Mouse (Mus musculus): ENCODE measurements around the gene Suco. TPM values are rescaled to one million over a fixed set of nuclear protein-coding genes. Genes with fewer than 3 reads are reported as not detected.

Suco gene
- polyA plus RNA-seq, 1 experiment from 2014 or later = 32.3 TPM

DNA sequence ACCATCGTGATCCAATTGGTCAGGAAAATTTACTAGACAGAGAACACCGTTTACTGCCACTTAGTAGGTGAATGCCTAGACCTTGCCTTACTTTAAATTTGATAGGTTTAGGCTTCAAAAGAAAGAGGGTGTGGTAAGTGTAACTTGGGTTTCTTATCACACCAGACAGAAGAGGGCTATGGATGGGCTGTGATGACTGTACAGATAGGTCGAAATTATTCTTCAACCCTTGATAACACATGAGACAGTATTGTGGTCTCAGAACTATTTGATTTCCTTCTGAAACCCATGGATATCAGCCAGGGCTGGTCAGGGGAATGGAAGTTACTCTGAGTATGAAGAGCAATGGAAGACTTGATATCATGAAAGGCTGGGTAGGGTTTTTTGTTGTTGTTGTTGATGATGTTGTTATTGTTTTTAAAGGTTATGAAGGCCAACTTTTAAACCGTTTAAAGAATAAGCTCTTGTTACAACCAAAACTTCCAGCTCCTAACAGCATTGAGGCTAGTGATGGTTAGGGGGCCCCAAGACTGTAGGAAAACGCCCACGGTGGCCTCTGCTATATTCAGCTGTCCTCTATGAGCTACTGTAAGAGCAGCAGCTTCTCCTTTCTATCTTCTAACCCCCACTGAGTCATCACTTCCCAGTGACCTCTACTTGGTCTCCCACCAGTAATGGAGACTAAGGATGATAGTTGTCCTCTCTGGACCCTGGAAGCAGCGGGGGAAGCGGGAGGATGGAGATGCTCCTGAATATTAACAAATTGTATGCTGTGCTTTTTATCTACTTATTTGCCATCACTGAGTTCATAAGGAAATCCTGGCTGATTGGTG, 84.4 kb downstream of the Suco start:
- Histone ChIP-seq H3K9ac (ENCODE audit: low read length) (no peak overlapping the region), H3K4me1 (ENCODE audit: control insufficient read depth, insufficient read depth, low read length) (no peaks in the 10 kb centered on the region), H3K27ac (replicated peaks; ENCODE audit: low read depth, low read length) (no peak overlapping the region), H3K9me3 (ENCODE audit: control insufficient read depth, low read length) (no peaks in the 10 kb centered on the region), H3K36me3 (ENCODE audit: control insufficient read depth, insufficient read depth, low read length) (no peaks in the 10 kb centered on the region), H3K4me3 (ENCODE audit: low read depth, low read length) (no peak overlapping the region), H3K4me2 (ENCODE audit: low read depth, severe bottlenecking) (no peak overlapping the region), H3K27me3 (ENCODE audit: control insufficient read depth, insufficient read depth, low read length) (no peaks in the 10 kb centered on the region)
- WGBS = 89% methylated on average over 8 of the region's 8 CpGs
- DNase-seq (ENCODE audit: low spot score) (no peak), ATAC-seq (ENCODE audit: insufficient number of reproducible peaks, low FRiP score, low TSS enrichment, low read depth) (no peak)

DNA sequence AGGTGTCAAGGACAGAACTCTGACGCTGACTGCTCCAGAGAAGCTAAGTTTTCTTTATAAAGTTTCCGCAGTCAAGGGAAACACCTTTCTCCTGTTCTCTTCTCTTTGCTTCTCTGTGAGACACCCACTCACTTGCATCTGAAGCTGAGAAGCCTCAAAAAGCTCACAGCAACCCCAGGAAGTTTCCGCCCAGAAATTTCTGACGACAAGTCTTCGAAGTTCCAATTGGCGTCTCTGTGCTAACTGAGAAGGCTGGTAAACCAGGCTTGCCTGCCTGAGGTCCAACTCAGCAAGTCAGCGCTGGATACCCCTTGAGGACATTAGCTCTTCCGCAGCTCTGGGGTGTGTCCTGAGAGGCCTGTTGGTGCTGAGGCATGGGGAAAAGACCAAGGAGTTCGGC, 88.1 kb downstream of the Suco start, which contains the start of gene Fasl:
TSS of gene Fasl (minus strand) at position 157 of the 400 bp plus-strand sequence.
- Histone ChIP-seq H3K4me2 (ENCODE audit: low read depth, severe bottlenecking) (no peak within 1 kb of the TSS), H3K4me1 (ENCODE audit: control insufficient read depth, insufficient read depth, low read length) (no peaks in the 10 kb centered on the region), H3K36me3 (ENCODE audit: control insufficient read depth, insufficient read depth, low read length) (no peaks in the 10 kb centered on the region), H3K27ac (replicated peaks; ENCODE audit: low read depth, low read length) (no peak within 1 kb of the TSS), H3K9me3 (ENCODE audit: control insufficient read depth, low read length) (no peaks in the 10 kb centered on the region), H3K4me3 (ENCODE audit: low read depth, low read length) (no peak within 1 kb of the TSS), H3K9ac (ENCODE audit: low read length) (no peak within 1 kb of the TSS), H3K27me3 (ENCODE audit: control insufficient read depth, insufficient read depth, low read length) (no peaks in the 10 kb centered on the region)
- DNase-seq (ENCODE audit: low spot score) (no peak), ATAC-seq (ENCODE audit: insufficient number of reproducible peaks, low FRiP score, low TSS enrichment, low read depth) (no peak)
- 72% methylated on average over 9 of the region's 9 CpGs for WGBS

- H3K4me3 ChIP-seq (ENCODE audit: low read depth, low read length) = no peak overlapping the region
- ATAC-seq (ENCODE audit: insufficient number of reproducible peaks, low FRiP score, low TSS enrichment, low read depth) (no peak), DNase-seq (ENCODE audit: low spot score) (no peak)
- no peaks in the 10 kb centered on the region for H3K4me1 ChIP-seq (ENCODE audit: control insufficient read depth, insufficient read depth, low read length)
- no peak overlapping the region for H3K27ac ChIP-seq (replicated peaks; ENCODE audit: low read depth, low read length)
- H3K9ac ChIP-seq (ENCODE audit: low read length) = no peak overlapping the region
- H3K4me2 ChIP-seq (ENCODE audit: low read depth, severe bottlenecking) = no peak overlapping the region
- no peaks in the 10 kb centered on the region for H3K36me3 ChIP-seq (ENCODE audit: control insufficient read depth, insufficient read depth, low read length)
- WGBS = 78% methylated on average over 2 of the region's 2 CpGs
- H3K9me3 ChIP-seq (ENCODE audit: control insufficient read depth, low read length) = no peaks in the 10 kb centered on the region
- H3K27me3 ChIP-seq (ENCODE audit: control insufficient read depth, insufficient read depth, low read length) = no peaks in the 10 kb centered on the region
Measured at GRCm38 (mm10) chr1:161782725-161783124, 93.8 kb downstream of the Suco start.

DNA sequence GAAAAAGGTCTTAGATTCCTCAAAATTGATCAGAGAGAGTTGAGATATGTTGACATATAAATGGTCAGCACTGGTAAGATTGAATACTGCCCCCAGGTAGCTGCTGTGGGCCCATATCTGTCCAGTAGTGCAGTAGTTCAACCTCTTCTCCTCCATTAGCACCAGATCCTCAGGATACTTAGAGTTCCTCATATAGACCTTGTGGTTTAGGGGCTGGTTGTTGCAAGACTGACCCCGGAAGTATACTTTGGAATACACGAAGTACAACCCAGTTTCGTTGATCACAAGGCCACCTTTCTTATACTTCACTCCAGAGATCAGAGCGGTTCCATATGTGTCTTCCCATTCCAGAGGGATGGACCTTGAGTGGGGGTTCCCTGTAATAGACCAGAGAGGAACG, 94.9 kb downstream of the Suco start:
- H3K36me3 ChIP-seq (ENCODE audit: control insufficient read depth, insufficient read depth, low read length) = no peaks in the 10 kb centered on the region
- DNase-seq (ENCODE audit: low spot score) = no peak
- no peaks in the 10 kb centered on the region for H3K9me3 ChIP-seq (ENCODE audit: control insufficient read depth, low read length)
- no peaks in the 10 kb centered on the region for H3K27me3 ChIP-seq (ENCODE audit: control insufficient read depth, insufficient read depth, low read length)
- H3K27ac ChIP-seq (replicated peaks; ENCODE audit: low read depth, low read length) = no peak overlapping the region
- no peak overlapping the region for H3K4me2 ChIP-seq (ENCODE audit: low read depth, severe bottlenecking)
- no peak for ATAC-seq (ENCODE audit: insufficient number of reproducible peaks, low FRiP score, low TSS enrichment, low read depth)
- WGBS = 89% methylated on average over 5 of the region's 5 CpGs
- no peaks in the 10 kb centered on the region for H3K4me1 ChIP-seq (ENCODE audit: control insufficient read depth, insufficient read depth, low read length)
- H3K4me3 ChIP-seq (ENCODE audit: low read depth, low read length) = no peak overlapping the region
- no peak overlapping the region for H3K9ac ChIP-seq (ENCODE audit: low read length)

DNA sequence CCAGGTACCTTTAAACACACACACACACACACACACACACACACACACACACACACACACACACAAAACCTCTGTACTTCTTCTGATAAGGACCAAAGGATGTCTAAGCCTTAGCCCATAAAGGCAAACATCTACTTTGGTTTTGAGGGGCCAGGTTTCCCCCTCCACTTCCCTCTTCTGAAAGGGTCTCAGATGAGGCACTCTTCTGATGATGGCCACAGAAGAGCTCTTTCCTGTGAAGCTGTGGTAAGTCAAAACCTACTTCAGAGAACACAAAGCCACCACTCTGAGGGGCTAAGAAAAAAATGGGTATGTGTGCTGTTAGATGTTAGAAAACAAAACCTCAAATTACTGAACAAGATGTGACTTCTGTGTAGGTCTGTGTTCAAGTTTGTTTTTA, 97.4 kb downstream of the Suco start:
- no peaks in the 10 kb centered on the region for H3K4me1 ChIP-seq (ENCODE audit: control insufficient read depth, insufficient read depth, low read length)
- H3K36me3 ChIP-seq (ENCODE audit: control insufficient read depth, insufficient read depth, low read length) = no peaks in the 10 kb centered on the region
- DNase-seq (ENCODE audit: low spot score) (no peak), ATAC-seq (ENCODE audit: insufficient number of reproducible peaks, low FRiP score, low TSS enrichment, low read depth) (no peak)
- H3K9me3 ChIP-seq (ENCODE audit: control insufficient read depth, low read length) = no peaks in the 10 kb centered on the region
- H3K27ac ChIP-seq (replicated peaks; ENCODE audit: low read depth, low read length) = no peak overlapping the region
- no peak overlapping the region for H3K4me3 ChIP-seq (ENCODE audit: low read depth, low read length)
- no peaks in the 10 kb centered on the region for H3K27me3 ChIP-seq (ENCODE audit: control insufficient read depth, insufficient read depth, low read length)
- no peak overlapping the region for H3K9ac ChIP-seq (ENCODE audit: low read length)
- no peak overlapping the region for H3K4me2 ChIP-seq (ENCODE audit: low read depth, severe bottlenecking)

DNA sequence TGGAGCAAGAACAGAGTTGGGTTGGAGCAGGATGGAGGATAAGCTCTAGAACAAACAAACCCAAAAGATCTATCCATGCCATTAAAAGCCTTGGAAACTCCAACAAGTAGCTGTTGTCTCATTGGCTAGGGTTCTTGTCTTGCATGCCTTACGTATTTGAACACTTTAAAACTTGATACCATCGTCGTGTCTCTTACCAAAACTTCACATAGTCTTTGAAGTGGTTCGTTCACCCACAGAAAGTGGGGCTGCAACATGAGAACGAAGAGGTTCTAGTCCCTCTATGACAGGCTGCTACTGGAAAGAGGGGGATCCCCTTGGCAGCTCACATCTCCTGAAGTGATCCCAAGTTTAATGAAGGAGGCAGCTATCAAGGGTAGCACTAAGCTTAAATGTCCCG, 101.3 kb downstream of the Suco start:
- H3K9me3 ChIP-seq (ENCODE audit: control insufficient read depth, low read length) = no peaks in the 10 kb centered on the region
- 85% methylated on average over 6 of the region's 6 CpGs for WGBS

DNA sequence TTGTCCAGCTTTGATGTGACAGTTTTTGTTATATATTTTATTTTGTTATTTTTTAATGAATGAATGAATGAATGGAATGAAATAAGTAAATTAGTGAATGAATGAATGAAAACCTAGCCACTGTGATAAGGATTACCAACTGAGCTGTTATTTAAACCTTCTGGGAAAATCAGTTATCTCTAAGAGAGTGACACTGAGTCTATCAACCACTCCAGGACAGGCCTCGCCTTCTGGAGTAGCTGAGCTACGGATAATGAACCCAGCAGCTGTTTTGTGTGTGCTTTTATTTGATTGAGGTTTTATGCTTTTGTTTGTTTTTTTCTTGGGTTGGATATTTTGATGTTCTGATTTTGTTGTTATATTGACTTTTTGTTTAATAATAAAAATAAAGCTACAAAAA, 105.2 kb downstream of the Suco start:
- Histone ChIP-seq H3K4me1 (ENCODE audit: control insufficient read depth, insufficient read depth, low read length) (no peaks in the 10 kb centered on the region), H3K9me3 (ENCODE audit: control insufficient read depth, low read length) (no peaks in the 10 kb centered on the region), H3K27ac (replicated peaks; ENCODE audit: low read depth, low read length) (no peak overlapping the region), H3K36me3 (ENCODE audit: control insufficient read depth, insufficient read depth, low read length) (no peaks in the 10 kb centered on the region), H3K27me3 (ENCODE audit: control insufficient read depth, insufficient read depth, low read length) (no peaks in the 10 kb centered on the region), H3K9ac (ENCODE audit: low read length) (no peak overlapping the region), H3K4me3 (ENCODE audit: low read depth, low read length) (no peak overlapping the region), H3K4me2 (ENCODE audit: low read depth, severe bottlenecking) (no peak overlapping the region)
- ATAC-seq (ENCODE audit: insufficient number of reproducible peaks, low FRiP score, low TSS enrichment, low read depth) (no peak), DNase-seq (ENCODE audit: low spot score) (no peak)
- 83% methylated on average over 2 of the region's 2 CpGs for WGBS

More for the DNA sequence above, 101.3 kb downstream of the Suco start:
- Histone ChIP-seq H3K4me3 (ENCODE audit: low read depth, low read length) (no peak overlapping the region), H3K4me2 (ENCODE audit: low read depth, severe bottlenecking) (no peak overlapping the region), H3K36me3 (ENCODE audit: control insufficient read depth, insufficient read depth, low read length) (no peaks in the 10 kb centered on the region), H3K4me1 (ENCODE audit: control insufficient read depth, insufficient read depth, low read length) (no peaks in the 10 kb centered on the region), H3K9ac (ENCODE audit: low read length) (no peak overlapping the region), H3K27me3 (ENCODE audit: control insufficient read depth, insufficient read depth, low read length) (no peaks in the 10 kb centered on the region), H3K27ac (replicated peaks; ENCODE audit: low read depth, low read length) (no peak overlapping the region)
- DNase-seq (ENCODE audit: low spot score) (no peak), ATAC-seq (ENCODE audit: insufficient number of reproducible peaks, low FRiP score, low TSS enrichment, low read depth) (no peak)

GRCm38 (mm10) chr1:161769329-161769728, 107.2 kb downstream of the Suco start:
- no peak for DNase-seq (ENCODE audit: low spot score)
- H3K36me3 ChIP-seq (ENCODE audit: control insufficient read depth, insufficient read depth, low read length) = no peaks in the 10 kb centered on the region

GRCm38 (mm10) chr1:161767101-161767524, 109.4 kb downstream of the Suco start:
- H3K9ac ChIP-seq (ENCODE audit: low read length) = no peak overlapping the region
- H3K4me1 ChIP-seq (ENCODE audit: control insufficient read depth, insufficient read depth, low read length) = no peaks in the 10 kb centered on the region
- H3K9me3 ChIP-seq (ENCODE audit: control insufficient read depth, low read length) = no peaks in the 10 kb centered on the region
- H3K4me3 ChIP-seq (ENCODE audit: low read depth, low read length) = no peak overlapping the region
- ATAC-seq (ENCODE audit: insufficient number of reproducible peaks, low FRiP score, low TSS enrichment, low read depth) (no peak), DNase-seq (ENCODE audit: low spot score) (no peak)
- H3K36me3 ChIP-seq (ENCODE audit: control insufficient read depth, insufficient read depth, low read length) = no peaks in the 10 kb centered on the region
- 63% methylated on average over 12 of the region's 12 CpGs for WGBS
- no peak overlapping the region for H3K27ac ChIP-seq (replicated peaks; ENCODE audit: low read depth, low read length)
- H3K4me2 ChIP-seq (ENCODE audit: low read depth, severe bottlenecking) = no peak overlapping the region
- H3K27me3 ChIP-seq (ENCODE audit: control insufficient read depth, insufficient read depth, low read length) = no peaks in the 10 kb centered on the region

More at GRCm38 (mm10) chr1:161769329-161769728, 107.2 kb downstream of the Suco start:
- ATAC-seq (ENCODE audit: insufficient number of reproducible peaks, low FRiP score, low TSS enrichment, low read depth) = no peak
- no peaks in the 10 kb centered on the region for H3K4me1 ChIP-seq (ENCODE audit: control insufficient read depth, insufficient read depth, low read length)
- H3K4me2 ChIP-seq (ENCODE audit: low read depth, severe bottlenecking) = no peak overlapping the region
- H3K9me3 ChIP-seq (ENCODE audit: control insufficient read depth, low read length) = no peaks in the 10 kb centered on the region
- H3K4me3 ChIP-seq (ENCODE audit: low read depth, low read length) = no peak overlapping the region
- WGBS = 98% methylated on average over 1 of the region's 1 CpGs
- no peak overlapping the region for H3K27ac ChIP-seq (replicated peaks; ENCODE audit: low read depth, low read length)
- no peak overlapping the region for H3K9ac ChIP-seq (ENCODE audit: low read length)
- H3K27me3 ChIP-seq (ENCODE audit: control insufficient read depth, insufficient read depth, low read length) = no peaks in the 10 kb centered on the region

Data from limb, embryonic 11.5 days (tissue).